Mouse (Mus musculus) kidney, adult 8-10 months (tissue): ENCODE data around the gene Gm10053.

Experiments used
- DNase-seq, 2 experiments: peaks; one replicate each; pipeline ENCODE4 v3.0.0; 2022

The Gm10053 gene

DNA sequence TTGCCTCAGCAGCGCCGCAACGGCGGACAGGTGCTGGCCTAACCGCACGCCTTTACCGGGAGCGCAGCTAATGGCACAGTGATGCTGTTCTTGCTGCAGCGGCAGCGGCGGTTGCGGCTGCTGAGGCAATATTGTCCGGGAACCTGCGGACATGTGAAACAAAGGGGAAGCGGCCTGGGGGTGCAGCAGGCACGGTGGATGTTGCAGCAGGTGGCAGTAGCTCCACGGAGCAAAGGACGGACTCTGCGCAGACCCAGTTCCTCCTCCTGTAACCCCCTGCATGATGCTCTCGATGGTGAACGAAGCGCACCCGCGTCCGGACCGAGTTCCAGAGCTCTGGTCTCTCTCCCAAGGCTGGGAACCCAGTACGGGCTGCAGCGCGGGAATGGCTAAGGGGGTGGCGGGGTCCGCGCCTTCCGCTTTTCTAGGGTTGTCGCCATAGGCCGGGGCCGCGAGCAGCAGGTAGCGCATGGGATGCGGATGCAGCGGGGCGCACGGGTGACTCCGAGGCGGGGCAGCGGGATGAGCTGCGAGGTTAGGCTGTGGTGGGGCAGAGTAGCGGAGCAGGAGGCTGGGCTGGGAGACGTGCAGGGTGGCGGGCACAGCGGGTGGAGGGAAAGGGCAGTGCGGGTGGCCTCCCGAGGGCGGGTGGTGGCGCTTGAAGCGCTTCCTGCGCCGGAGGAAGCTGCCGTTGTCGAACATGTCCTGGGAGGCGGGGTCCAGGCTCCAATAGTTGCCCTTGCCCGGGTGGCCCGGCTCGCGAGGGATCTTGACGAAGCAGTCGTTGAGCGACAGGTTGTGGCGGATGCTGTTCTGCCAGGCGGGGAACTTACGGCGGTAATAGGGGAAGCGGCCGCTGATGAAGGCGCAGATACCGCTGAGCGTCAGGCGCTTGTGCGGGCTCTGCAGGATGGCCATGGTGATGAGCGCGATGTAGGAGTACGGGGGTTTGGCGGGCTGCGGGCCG lies 24.4 kb downstream of the Gm10053 start:
- peak in 1 of 2 experiments; percentile 6 for DNase-seq

DNA sequence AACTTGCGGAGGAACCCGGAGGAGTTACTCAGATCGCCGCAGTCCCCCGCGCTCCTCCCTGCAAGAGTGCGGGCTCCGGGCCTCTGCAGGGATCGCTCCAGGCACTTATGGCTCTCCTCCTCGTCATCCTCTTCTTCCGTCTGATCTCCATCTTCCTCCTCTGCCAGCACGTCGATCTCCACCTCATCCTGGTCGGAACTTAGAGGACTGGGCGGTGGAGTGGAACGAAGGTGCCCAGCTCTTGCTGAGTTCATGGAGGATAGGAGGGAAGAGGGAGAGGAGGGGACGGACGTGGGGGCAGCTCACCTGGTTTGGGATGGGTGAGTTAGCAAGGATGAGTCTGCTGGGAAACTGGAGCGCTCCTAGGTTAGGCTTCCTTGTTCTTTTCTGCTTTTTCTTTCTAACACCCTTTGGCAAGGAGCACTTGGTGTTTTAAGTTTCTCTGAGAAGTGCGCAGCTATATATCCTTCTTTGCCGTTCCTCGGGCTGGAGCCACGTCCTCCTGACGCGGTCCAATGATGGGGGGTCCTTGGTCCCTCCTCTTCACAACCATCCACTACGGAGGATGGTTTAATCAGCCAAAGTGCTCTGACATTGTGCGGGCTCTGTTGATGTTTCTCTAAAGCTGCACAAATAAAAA lies 25.2 kb downstream of the Gm10053 start, which contains the start of gene Foxd4:
TSS of gene Foxd4 (minus strand) at position 617 of the 640 bp plus-strand sequence.
- DNase-seq = no peak

DNA sequence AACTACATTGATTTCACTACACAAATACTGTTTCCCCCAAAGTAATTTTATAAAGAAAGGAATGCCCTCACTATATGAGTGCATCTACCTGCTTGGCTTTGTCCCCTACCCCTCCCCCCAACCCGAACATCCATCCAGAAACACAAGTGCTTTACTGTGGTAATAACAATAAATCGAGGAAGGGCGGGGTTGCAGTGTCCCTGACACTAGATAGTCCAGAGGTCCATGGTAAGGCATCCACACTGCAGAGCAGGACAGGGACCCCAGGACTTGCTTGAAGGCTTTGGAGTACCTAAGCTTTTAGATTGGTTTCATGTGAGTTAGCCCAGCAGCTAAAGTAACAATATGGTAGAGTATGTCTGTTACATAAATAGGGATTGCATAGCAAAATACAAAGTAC lies 26.2 kb downstream of the Gm10053 start:
- DNase-seq = no peak

DNA sequence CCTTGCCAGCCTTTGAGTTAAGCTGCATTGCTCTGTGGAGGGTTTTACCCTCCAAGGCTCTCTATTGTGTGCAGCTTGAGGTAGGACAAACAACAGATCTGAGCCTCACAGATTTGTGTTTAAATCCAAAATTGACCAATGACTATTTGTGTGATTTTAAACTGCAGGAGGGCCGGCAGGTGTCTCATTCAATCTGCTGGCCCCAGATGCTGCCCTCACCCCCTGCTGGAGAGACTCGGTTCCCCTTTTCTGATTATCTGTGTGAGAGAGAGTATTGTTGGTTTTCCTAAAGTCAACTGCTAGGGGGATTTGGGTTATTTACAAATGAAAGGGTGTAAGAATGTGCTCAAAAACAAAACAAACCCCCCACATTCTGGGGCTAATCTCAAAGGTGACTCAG lies 26.8 kb downstream of the Gm10053 start:
- no peak for DNase-seq

DNA sequence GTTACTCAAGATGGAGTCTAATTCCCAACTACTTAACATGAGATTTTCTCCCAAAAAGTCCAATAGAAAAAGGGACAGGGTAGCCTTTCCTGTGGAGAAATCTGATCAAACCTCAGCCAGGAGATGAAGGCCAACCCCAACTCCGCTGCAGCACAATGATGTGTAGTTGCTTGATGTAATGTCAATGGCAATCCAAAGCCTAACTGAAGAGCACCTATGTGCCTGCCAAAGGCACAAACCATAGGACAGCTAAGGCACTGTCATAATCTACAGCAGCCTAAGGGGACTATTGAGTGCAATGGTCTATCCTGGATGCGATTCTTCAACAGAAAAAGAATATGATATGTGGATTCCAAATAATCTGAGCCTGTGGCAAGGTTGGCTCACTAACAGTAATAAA lies 27.3 kb downstream of the Gm10053 start:
- DNase-seq = no peak

DNA sequence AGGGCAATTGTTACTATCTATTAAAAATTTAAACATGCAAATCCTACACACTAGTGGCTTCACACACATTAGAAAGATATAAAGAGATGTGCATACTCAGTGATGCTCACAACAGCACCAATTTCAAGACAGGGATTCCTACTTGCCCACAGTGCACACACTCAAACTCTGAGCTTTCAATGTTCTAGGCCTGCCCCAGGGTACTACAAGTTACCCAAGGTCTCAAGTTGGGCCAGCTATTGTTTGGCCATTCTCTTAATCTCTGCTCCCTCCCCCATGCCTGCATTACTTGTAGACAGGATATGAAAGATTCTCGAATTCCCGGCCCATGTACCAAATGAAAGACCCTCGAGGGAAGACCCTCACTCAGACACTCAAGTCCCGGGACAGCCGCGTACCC lies 32.2 kb downstream of the Gm10053 start:
- DNase-seq = no peak

DNA sequence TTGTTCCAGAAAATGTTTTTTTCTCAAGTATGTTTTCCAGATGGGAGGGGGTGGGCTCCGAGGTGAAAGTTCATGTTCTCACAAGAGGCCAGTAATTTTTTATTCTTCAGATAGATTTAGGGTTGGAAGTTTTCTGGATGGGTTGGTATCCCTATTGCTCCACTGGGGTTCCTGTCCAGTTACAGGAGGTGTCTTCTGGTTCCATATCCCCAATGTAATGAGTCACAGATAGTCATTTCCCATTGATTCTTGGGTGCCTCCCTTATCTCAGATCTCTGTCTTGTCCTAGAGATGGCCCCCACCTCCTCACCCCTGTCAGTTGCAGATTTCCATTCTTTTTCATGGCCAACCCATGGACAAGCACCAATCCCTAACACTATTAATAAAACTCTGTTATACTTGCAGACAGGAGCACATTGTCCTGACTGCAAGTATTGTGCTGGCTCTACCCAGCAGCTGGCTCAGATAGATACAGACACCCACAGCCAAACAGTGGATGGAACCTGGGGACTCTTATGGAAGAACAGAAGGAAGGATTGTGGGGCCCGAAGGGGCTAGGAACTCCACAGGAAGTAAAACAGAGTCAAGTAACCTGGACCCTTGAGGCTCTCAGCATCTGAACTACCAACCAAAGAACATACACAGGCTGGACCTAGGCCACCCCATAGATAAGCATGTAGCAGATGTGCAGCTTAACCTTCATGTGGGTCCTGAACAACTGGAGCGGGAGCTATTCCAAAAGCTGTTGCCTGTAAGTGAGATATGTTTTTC lies 33.1 kb downstream of the Gm10053 start:
- no peak for DNase-seq

DNA sequence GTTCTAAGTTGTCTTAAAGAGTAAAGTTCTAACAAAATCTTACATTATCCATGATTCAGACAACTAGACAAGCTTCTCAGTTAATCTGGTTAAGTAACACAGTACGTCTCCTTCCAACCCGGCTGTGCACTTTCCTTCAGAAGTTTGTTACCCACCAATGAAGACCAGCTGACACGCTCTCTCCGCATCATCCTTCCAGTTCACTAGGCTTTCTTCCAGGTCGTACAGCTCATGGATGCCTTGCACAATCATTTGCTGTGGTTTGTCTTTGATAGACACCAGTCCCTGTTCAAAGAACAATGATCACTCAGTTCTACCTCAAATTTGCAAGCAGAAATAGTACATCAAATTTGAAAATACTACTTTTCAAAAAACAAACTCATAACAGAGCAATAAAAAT lies 45.4 kb downstream of the Gm10053 start:
- no peak for DNase-seq
